Mouse (Mus musculus): ENCODE results near the gene Ireb2. TPM values are rescaled to one million over a fixed set of nuclear protein-coding genes. Genes with fewer than 3 reads are reported as not detected.
A peak's percentile ranks its signal among the peaks of the same experiment; 100 is the strongest.

Gene Ireb2
- polyA plus RNA-seq, 1 experiment from 2014 or later: 28.1 TPM

- H3K27me3 ChIP-seq (replicated peaks; ENCODE audit: control insufficient read depth, insufficient read depth, low read length): no peaks in the 10 kb centered on the region
- peak within 1 kb of the TSS; percentile 90 for H3K9ac ChIP-seq (ENCODE audit: low read depth, low read length)
- H3K4me2 ChIP-seq (ENCODE audit: low read length): peak within 1 kb of the TSS; percentile 73
- peak within 1 kb of the TSS; percentile 92 for H3K27ac ChIP-seq (ENCODE audit: low read depth, low read length)
- H3K9me3 ChIP-seq (ENCODE audit: control insufficient read depth, low read length): no peaks in the 10 kb centered on the region
- H3K4me3 ChIP-seq (ENCODE audit: low read length): peak within 1 kb of the TSS; percentile 92
- peaks cover 12% of the 10 kb centered on the region for H3K4me1 ChIP-seq (ENCODE audit: control insufficient read depth, insufficient read depth, low read depth, low read length)
- peak; percentile 100 for ATAC-seq
- WGBS: under 1% methylated on average over 60 of the region's 65 CpGs
- peaks cover 12% of the 10 kb centered on the region for H3K36me3 ChIP-seq (ENCODE audit: control insufficient read depth, insufficient read depth, low read length)
These were observed 87.2 kb downstream of the Ireb2 start, which contains the start of the genes Psma4 and AY074887 for GRCm38 (mm10) chr9:54950575-54951321. Psma4 (plus strand) TSS chr9:54950790. AY074887 (minus strand) TSS chr9:54950998.

- H3K9ac ChIP-seq (ENCODE audit: low read depth, low read length): no peak overlapping the region
- H3K27ac ChIP-seq (ENCODE audit: low read depth, low read length): no peak overlapping the region
- H3K36me3 ChIP-seq (ENCODE audit: control insufficient read depth, insufficient read depth, low read length): peaks cover 24% of the 10 kb centered on the region
- H3K9me3 ChIP-seq (ENCODE audit: control insufficient read depth, low read length): peaks cover 4% of the 10 kb centered on the region; the same call in 1 of the 2 replicates
- ATAC-seq: no peak
- no peak overlapping the region for H3K4me3 ChIP-seq (ENCODE audit: low read length)
- no peaks in the 10 kb centered on the region for H3K4me1 ChIP-seq (ENCODE audit: control insufficient read depth, insufficient read depth, low read depth, low read length)
- 95% methylated on average over 4 of the region's 4 CpGs for WGBS
- H3K4me2 ChIP-seq (ENCODE audit: low read length): no peak overlapping the region
- no peaks in the 10 kb centered on the region for H3K27me3 ChIP-seq (replicated peaks; ENCODE audit: control insufficient read depth, insufficient read depth, low read length)
These were observed 97.5 kb downstream of the Ireb2 start for GRCm38 (mm10) chr9:54961059-54961458.

Other genes with a start within 250 kb of the Ireb2 start
- 48.7 and 59.8 TPM in 2 replicates for gene Acsbg1, start 201.9 kb upstream of the Ireb2 start, polyA plus RNA-seq (2015; fragmentation: Nextera tagmentation; extraction: Ambion mirVana)
- gene Dnaja4, start 164.9 kb upstream of the Ireb2 start, polyA plus RNA-seq (2015; fragmentation: Nextera tagmentation; extraction: Ambion mirVana): 9.1 and 10.0 TPM in 2 replicates
- gene Wdr61, start 129.3 kb upstream of the Ireb2 start, polyA plus RNA-seq (2015; fragmentation: Nextera tagmentation; extraction: Ambion mirVana): 90.1 and 93.3 TPM in 2 replicates
- 225 and 236 TPM in 2 replicates for gene Crabp1, start 99.0 kb upstream of the Ireb2 start, polyA plus RNA-seq (2015; fragmentation: Nextera tagmentation; extraction: Ambion mirVana)
- gene Hykk, start 53.5 kb downstream of the Ireb2 start, polyA plus RNA-seq (2015; fragmentation: Nextera tagmentation; extraction: Ambion mirVana): 1.9 and 2.2 TPM in 2 replicates
- gene Psma4, start 87.0 kb downstream of the Ireb2 start, polyA plus RNA-seq (2015; fragmentation: Nextera tagmentation; extraction: Ambion mirVana): 256 and 265 TPM in 2 replicates
- gene AY074887, start 87.2 kb downstream of the Ireb2 start, polyA plus RNA-seq (2015; fragmentation: Nextera tagmentation; extraction: Ambion mirVana): 0.86 and 0.90 TPM in 2 replicates
- gene Chrna5, start 117.1 kb downstream of the Ireb2 start, polyA plus RNA-seq (2015; fragmentation: Nextera tagmentation; extraction: Ambion mirVana): 0.86 and 3.7 TPM in 2 replicates
- 18.8 and 20.2 TPM in 2 replicates for gene Chrna3, start 162.8 kb downstream of the Ireb2 start, polyA plus RNA-seq (2015; fragmentation: Nextera tagmentation; extraction: Ambion mirVana)
- 1.5 and 1.6 TPM in 2 replicates for gene Chrnb4, start 185.0 kb downstream of the Ireb2 start, polyA plus RNA-seq (2015; fragmentation: Nextera tagmentation; extraction: Ambion mirVana)

Measured in hindbrain, embryonic 16.5 days (tissue).